Mouse (Mus musculus) heart, embryonic 16.5 days (tissue): Measurements from ENCODE around the gene Mepce. TPM values are rescaled to one million over a fixed set of nuclear protein-coding genes. Genes with fewer than 3 reads are reported as not detected.

Experiments used
- ATAC-seq: fragments of 200-750 bp; cut with Nextera tagmentation; replicated peaks from 2 replicates; pipeline ENCODE4 v1.8.0; 2017; ENCODE audit warnings: moderate number of reproducible peaks; ENCODE audit not compliant: insufficient read depth, low FRiP score; ENCODE audit errors: extremely low read depth
- H3K27ac ChIP-seq: fragments of 300-500 bp; sonication (generic); 2 replicates; pipeline ENCODE4 v1.5.1; 2014; ENCODE audit warnings: mild to moderate bottlenecking, low read length, control low read depth, moderate library complexity
- H3K27me3 ChIP-seq: fragments of 300-500 bp; sonication (generic); 2 replicates; pipeline ENCODE4 v1.6.1; 2014; ENCODE audit warnings: low read length, mixed read lengths; ENCODE audit not compliant: control insufficient read depth, insufficient read depth
- H3K36me3 ChIP-seq: fragments of 300-500 bp; sonication (generic); 2 replicates; pipeline ENCODE4 v1.6.1; 2014; ENCODE audit not compliant: control insufficient read depth, insufficient read depth
- H3K4me1 ChIP-seq: fragments of 300-500 bp; sonication (generic); 2 replicates; pipeline ENCODE4 v1.6.1; 2014; ENCODE audit warnings: low read length, mixed read lengths; ENCODE audit not compliant: control insufficient read depth, insufficient read depth
- H3K4me2 ChIP-seq: fragments of 300-500 bp; sonication (generic); 2 replicates; pipeline ENCODE4 v1.6.1; 2014; ENCODE audit warnings: low read depth, mild to moderate bottlenecking, control low read depth, low read length
- H3K4me3 ChIP-seq: fragments of 300-500 bp; sonication (generic); 2 replicates; pipeline ENCODE4 v1.5.1; 2014; ENCODE audit warnings: mild to moderate bottlenecking, control low read depth, low read length
- H3K9ac ChIP-seq: fragments of 300-500 bp; sonication (generic); 2 replicates; pipeline ENCODE4 v1.6.1; 2014; ENCODE audit warnings: low read length, control low read depth
- H3K9me3 ChIP-seq: fragments of 300-500 bp; sonication (generic); replicated peaks from 2 replicates; pipeline ENCODE4 v1.6.1; 2016; ENCODE audit warnings: low read length; ENCODE audit not compliant: control insufficient read depth
- WGBS: fragments of 180-500 bp; shearing (Covaris S2); extraction: QIAGEN DNeasy Blood & Tissue Kit; methylation state at CpG from one replicate; pipeline ENCODE4 v1.1.7; 2014; 5-methylcytosine and 5-hydroxymethylcytosine counted together
- polyA plus RNA-seq: library from polyadenylated mRNA; unstranded; fragments of >200 nt; fragmentation: Nextera tagmentation; extraction: Ambion mirVana; gene quantifications from 2 replicates; pipeline ENCODE4 v1.2.1, GENCODE M21; 2015

Mepce gene
- polyA plus RNA-seq, 1 experiment from 2014 or later, result 5.6 TPM

GRCm38 (mm10) chr5:137826421-137826820 is 39.0 kb upstream of the Mepce start:
- Histone ChIP-seq H3K4me3 (no peak overlapping the region), H3K4me1 (no peaks in the 10 kb centered on the region), H3K36me3 (no peaks in the 10 kb centered on the region), H3K27ac (no peak overlapping the region), H3K9me3 (no peaks in the 10 kb centered on the region), H3K9ac (no peak overlapping the region), H3K4me2 (no peak overlapping the region), H3K27me3 (no peaks in the 10 kb centered on the region)
- no peak for ATAC-seq
- WGBS, result 33% methylated on average over 7 of the region's 7 CpGs

- H3K9ac ChIP-seq, result no peak overlapping the region
- H3K4me2 ChIP-seq, result no peak overlapping the region
- H3K27me3 ChIP-seq, result no peaks in the 10 kb centered on the region
- no peaks in the 10 kb centered on the region for H3K36me3 ChIP-seq
- H3K9me3 ChIP-seq, result no peaks in the 10 kb centered on the region
- 79% methylated on average over 2 of the region's 2 CpGs for WGBS
- ATAC-seq, result no peak
- no peak overlapping the region for H3K27ac ChIP-seq
- H3K4me1 ChIP-seq, result no peaks in the 10 kb centered on the region
- no peak overlapping the region for H3K4me3 ChIP-seq
Measured at GRCm38 (mm10) chr5:137825971-137826370, 38.5 kb upstream of the Mepce start.

GRCm38 (mm10) chr5:137825030-137825429 is 37.6 kb upstream of the Mepce start:
- H3K9ac ChIP-seq, result no peak overlapping the region
- 82% methylated on average over 3 of the region's 3 CpGs for WGBS

GRCm38 (mm10) chr5:137823455-137824045 is 36.1 kb upstream of the Mepce start:
- Histone ChIP-seq H3K27me3 (no peaks in the 10 kb centered on the region), H3K36me3 (no peaks in the 10 kb centered on the region), H3K4me2 (no peak overlapping the region), H3K27ac (no peak overlapping the region), H3K4me3 (no peak overlapping the region), H3K9me3 (no peaks in the 10 kb centered on the region), H3K4me1 (no peaks in the 10 kb centered on the region), H3K9ac (no peak overlapping the region)
- WGBS, result 87% methylated on average over 6 of the region's 6 CpGs
- no peak for ATAC-seq

More at GRCm38 (mm10) chr5:137825030-137825429, 37.6 kb upstream of the Mepce start:
- H3K9me3 ChIP-seq, result no peaks in the 10 kb centered on the region
- no peaks in the 10 kb centered on the region for H3K27me3 ChIP-seq
- no peak for ATAC-seq
- H3K4me3 ChIP-seq, result no peak overlapping the region
- H3K4me1 ChIP-seq, result no peaks in the 10 kb centered on the region
- no peaks in the 10 kb centered on the region for H3K36me3 ChIP-seq
- H3K27ac ChIP-seq, result no peak overlapping the region
- no peak overlapping the region for H3K4me2 ChIP-seq

- Histone ChIP-seq H3K9ac (no peak overlapping the region), H3K27me3 (no peaks in the 10 kb centered on the region), H3K4me2 (no peak overlapping the region), H3K9me3 (no peaks in the 10 kb centered on the region), H3K4me1 (no peaks in the 10 kb centered on the region), H3K4me3 (no peak overlapping the region), H3K27ac (no peak overlapping the region), H3K36me3 (no peaks in the 10 kb centered on the region)
- ATAC-seq, result no peak
- 81% methylated on average over 1 of the region's 1 CpGs for WGBS
Measured at GRCm38 (mm10) chr5:137822602-137823001, 35.1 kb upstream of the Mepce start.

- H3K36me3 ChIP-seq, result no peaks in the 10 kb centered on the region
- no peaks in the 10 kb centered on the region for H3K27me3 ChIP-seq
- no peak overlapping the region for H3K4me2 ChIP-seq
- 61% methylated on average over 4 of the region's 4 CpGs for WGBS
- ATAC-seq, result no peak
- H3K4me3 ChIP-seq, result no peak overlapping the region
- no peaks in the 10 kb centered on the region for H3K9me3 ChIP-seq
- no peak overlapping the region for H3K27ac ChIP-seq
- no peaks in the 10 kb centered on the region for H3K4me1 ChIP-seq
- H3K9ac ChIP-seq, result no peak overlapping the region
Measured at GRCm38 (mm10) chr5:137822126-137822525, 34.7 kb upstream of the Mepce start.

GRCm38 (mm10) chr5:137817466-137818222 is 30.2 kb upstream of the Mepce start:
- H3K4me3 ChIP-seq, result no peak overlapping the region
- H3K9ac ChIP-seq, result no peak overlapping the region
- peak overlapping the region; percentile 67 for H3K27ac ChIP-seq
- no peaks in the 10 kb centered on the region for H3K27me3 ChIP-seq
- no peak for ATAC-seq
- no peaks in the 10 kb centered on the region for H3K9me3 ChIP-seq
- WGBS, result 41% methylated on average over 4 of the region's 4 CpGs
- H3K4me2 ChIP-seq, result no peak overlapping the region
- no peaks in the 10 kb centered on the region; the same call in 1 of the 2 replicates for H3K36me3 ChIP-seq
- H3K4me1 ChIP-seq, result no peaks in the 10 kb centered on the region

GRCm38 (mm10) chr5:137808316-137808715 is 20.9 kb upstream of the Mepce start:
- no peak for ATAC-seq
- Histone ChIP-seq H3K4me3 (no peak overlapping the region), H3K4me1 (no peaks in the 10 kb centered on the region), H3K36me3 (no peaks in the 10 kb centered on the region), H3K9ac (no peak overlapping the region), H3K27ac (no peak overlapping the region), H3K4me2 (no peak overlapping the region), H3K27me3 (no peaks in the 10 kb centered on the region), H3K9me3 (no peaks in the 10 kb centered on the region)
- 87% methylated on average over 5 of the region's 5 CpGs for WGBS

- Histone ChIP-seq H3K9ac (no peak overlapping the region), H3K36me3 (no peaks in the 10 kb centered on the region), H3K4me1 (no peaks in the 10 kb centered on the region), H3K9me3 (no peaks in the 10 kb centered on the region), H3K4me2 (no peak overlapping the region), H3K4me3 (no peak overlapping the region), H3K27me3 (no peaks in the 10 kb centered on the region), H3K27ac (no peak overlapping the region)
- ATAC-seq, result no peak
- WGBS, result 83% methylated on average over 1 of the region's 1 CpGs
Measured at GRCm38 (mm10) chr5:137806158-137806557, 18.7 kb upstream of the Mepce start.
